Mouse (Mus musculus) liver, embryonic 13.5 days (tissue): Measurements from ENCODE around the gene Pappa. TPM values are rescaled to one million over a fixed set of nuclear protein-coding genes. Genes with fewer than 3 reads are reported as not detected.

Source experiments
- ATAC-seq: fragments of 200-750 bp; cut with Nextera tagmentation; 2 replicates; pipeline ENCODE4 v1.8.0; 2017; ENCODE audit warnings: low read depth, mild to moderate bottlenecking, moderate number of reproducible peaks, moderate library complexity
- DNase-seq: peaks from one replicate; pipeline ENCODE4 v3.0.0; 2022
- H3K27ac ChIP-seq: fragments of 300-500 bp; sonication (generic); 2 replicates; pipeline ENCODE4 v1.5.1; 2015; ENCODE audit warnings: moderate library complexity, mild to moderate bottlenecking, inconsistent platforms
- H3K27me3 ChIP-seq: fragments of 300-500 bp; sonication (generic); 2 replicates; pipeline ENCODE4 v1.6.1; 2015; ENCODE audit warnings: mild to moderate bottlenecking, inconsistent platforms
- H3K36me3 ChIP-seq: fragments of 300-500 bp; sonication (generic); 2 replicates; pipeline ENCODE4 v1.6.1; 2015; ENCODE audit warnings: mild to moderate bottlenecking, inconsistent platforms
- H3K4me1 ChIP-seq: fragments of 300-500 bp; sonication (generic); replicated peaks from 2 replicates; pipeline ENCODE4 v1.6.1; 2015; ENCODE audit warnings: inconsistent platforms
- H3K4me2 ChIP-seq: fragments of 300-500 bp; sonication (generic); 2 replicates; pipeline ENCODE4 v1.6.1; 2015; ENCODE audit warnings: inconsistent platforms, mild to moderate bottlenecking, moderate library complexity
- H3K4me3 ChIP-seq: fragments of 300-500 bp; sonication (generic); replicated peaks from 2 replicates; pipeline ENCODE4 v1.5.1; 2015; ENCODE audit warnings: mild to moderate bottlenecking, inconsistent platforms
- H3K9ac ChIP-seq: fragments of 300-500 bp; sonication (generic); 2 replicates; pipeline ENCODE4 v1.6.1; 2015; ENCODE audit warnings: mild to moderate bottlenecking, inconsistent platforms
- H3K9me3 ChIP-seq: fragments of 300-500 bp; sonication (generic); replicated peaks from 2 replicates; pipeline ENCODE4 v1.6.1; 2016; ENCODE audit warnings: inconsistent platforms
- WGBS: fragments of 180-500 bp; shearing (Covaris S2); methylation state at CpG from one replicate; pipeline ENCODE4 v1.1.7; 2015; ENCODE audit not compliant: insufficient replicate concordance; 5-methylcytosine and 5-hydroxymethylcytosine counted together
- polyA plus RNA-seq: library from polyadenylated mRNA; unstranded; fragments of >200 nt; fragmentation: Nextera tagmentation; extraction: Ambion mirVana; gene quantifications from 2 replicates; pipeline ENCODE4 v1.2.1, GENCODE M21; 2015

Pappa gene
- polyA plus RNA-seq, 1 experiment from 2014 or later = 0.03 TPM

DNA sequence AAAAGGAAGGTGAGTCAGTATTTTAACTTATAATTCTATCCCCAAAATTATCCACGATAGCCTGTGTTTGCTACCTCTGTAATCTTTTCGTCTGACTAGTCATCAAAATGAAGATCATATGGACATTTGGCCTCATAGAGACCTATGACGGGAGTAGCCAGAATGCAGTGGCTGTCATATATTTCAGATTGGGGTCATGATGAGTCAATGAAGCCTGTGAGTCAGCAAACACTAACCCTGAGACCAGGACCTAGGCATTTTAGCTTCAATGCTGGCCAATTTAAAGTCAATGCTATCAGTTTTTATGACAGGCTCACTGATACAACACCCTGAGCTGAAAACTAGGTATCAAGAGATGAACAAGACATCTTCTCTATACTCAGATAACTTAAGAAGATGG lies 50.5 kb downstream of the Pappa start:
- Histone ChIP-seq H3K4me2 (no peak overlapping the region), H3K36me3 (no peaks in the 10 kb centered on the region), H3K4me1 (no peaks in the 10 kb centered on the region), H3K9me3 (no peaks in the 10 kb centered on the region), H3K4me3 (no peak overlapping the region), H3K27ac (no peak overlapping the region), H3K9ac (no peak overlapping the region), H3K27me3 (no peaks in the 10 kb centered on the region)
- 54% methylated on average over 3 of the region's 3 CpGs for WGBS
- DNase-seq (no peak), ATAC-seq (no peak)

GRCm38 (mm10) chr4:65178146-65178545 lies 54.2 kb downstream of the Pappa start:
- whole genome bisulfite sequencing = 23% methylated on average over 1 of the region's 1 CpGs
- H3K9me3 ChIP-seq = no peaks in the 10 kb centered on the region
- ATAC-seq (no peak), DNase-seq (no peak)
- H3K9ac ChIP-seq = no peak overlapping the region
- no peak overlapping the region for H3K4me2 ChIP-seq
- H3K4me3 ChIP-seq = no peak overlapping the region
- no peaks in the 10 kb centered on the region for H3K4me1 ChIP-seq
- H3K27me3 ChIP-seq = no peaks in the 10 kb centered on the region
- H3K36me3 ChIP-seq = no peaks in the 10 kb centered on the region
- no peak overlapping the region for H3K27ac ChIP-seq

DNA sequence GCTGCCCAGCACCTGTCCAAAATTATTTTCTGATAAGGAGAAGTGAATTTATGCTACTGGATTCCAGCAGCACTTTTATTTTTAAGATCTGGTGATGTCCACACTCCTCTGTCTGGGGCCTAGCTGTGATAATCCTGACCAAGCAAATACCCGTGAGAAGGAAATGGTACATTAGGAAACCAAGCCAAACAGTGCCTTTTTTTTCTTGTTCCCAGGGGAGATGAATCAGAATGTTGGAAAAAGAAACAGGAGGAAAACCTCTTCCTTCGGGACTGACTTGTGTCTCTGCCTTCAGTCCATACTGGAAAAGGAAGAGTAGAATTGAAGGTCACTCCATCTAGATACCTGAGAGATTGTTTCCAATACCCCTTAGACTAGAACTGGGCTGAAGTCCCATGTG lies 63.3 kb downstream of the Pappa start:
- 47% methylated on average over 2 of the region's 2 CpGs for WGBS
- no peaks in the 10 kb centered on the region for H3K27me3 ChIP-seq

DNA sequence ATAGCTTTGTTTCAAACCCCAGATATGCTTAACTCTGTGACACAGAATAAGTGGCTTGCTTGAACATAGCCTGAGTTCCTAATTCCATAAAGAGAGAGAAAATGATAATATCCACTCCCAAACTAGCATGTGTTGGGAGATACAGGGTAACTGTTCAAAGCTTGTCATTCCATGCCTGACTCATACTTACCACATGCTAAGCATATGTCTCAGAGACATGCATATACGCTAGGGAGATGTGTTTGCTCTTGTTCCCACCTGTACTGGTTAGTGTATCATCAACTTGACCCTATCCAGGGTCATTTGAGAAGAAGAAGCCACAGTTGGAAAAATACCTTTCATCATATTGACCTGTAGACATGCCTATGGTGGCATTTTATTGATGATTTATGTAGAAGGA lies 63.7 kb downstream of the Pappa start:
- DNase-seq (no peak), ATAC-seq (no peak)
- no peaks in the 10 kb centered on the region for H3K27me3 ChIP-seq
- no peaks in the 10 kb centered on the region for H3K4me1 ChIP-seq
- H3K36me3 ChIP-seq = no peaks in the 10 kb centered on the region
- no peak overlapping the region for H3K4me2 ChIP-seq
- no peak overlapping the region for H3K27ac ChIP-seq
- no peak overlapping the region for H3K4me3 ChIP-seq
- no peaks in the 10 kb centered on the region for H3K9me3 ChIP-seq
- WGBS = 53% methylated on average over 1 of the region's 1 CpGs
- no peak overlapping the region for H3K9ac ChIP-seq

More for the DNA sequence above, 63.3 kb downstream of the Pappa start:
- H3K36me3 ChIP-seq = no peaks in the 10 kb centered on the region
- ATAC-seq (no peak), DNase-seq (no peak)
- H3K4me2 ChIP-seq = no peak overlapping the region
- no peaks in the 10 kb centered on the region for H3K4me1 ChIP-seq
- H3K9ac ChIP-seq = no peak overlapping the region
- no peak overlapping the region for H3K27ac ChIP-seq
- no peaks in the 10 kb centered on the region for H3K9me3 ChIP-seq
- no peak overlapping the region for H3K4me3 ChIP-seq

GRCm38 (mm10) chr4:65188921-65189485 lies 65.0 kb downstream of the Pappa start:
- Histone ChIP-seq H3K9ac (no peak overlapping the region), H3K4me2 (no peak overlapping the region), H3K27ac (no peak overlapping the region), H3K36me3 (no peaks in the 10 kb centered on the region), H3K27me3 (no peaks in the 10 kb centered on the region), H3K4me1 (no peaks in the 10 kb centered on the region), H3K9me3 (no peaks in the 10 kb centered on the region), H3K4me3 (no peak overlapping the region)
- ATAC-seq (no peak), DNase-seq (no peak)
- WGBS = 59% methylated on average over 6 of the region's 6 CpGs

GRCm38 (mm10) chr4:65192810-65193209 lies 68.8 kb downstream of the Pappa start:
- no peak overlapping the region for H3K4me3 ChIP-seq
- H3K4me1 ChIP-seq = no peaks in the 10 kb centered on the region
- no peak overlapping the region for H3K27ac ChIP-seq
- DNase-seq = no peak
- 60% methylated on average over 3 of the region's 3 CpGs for WGBS
- H3K9me3 ChIP-seq = no peaks in the 10 kb centered on the region
- no peak overlapping the region for H3K9ac ChIP-seq
- H3K36me3 ChIP-seq = no peaks in the 10 kb centered on the region
- no peak for ATAC-seq
- H3K4me2 ChIP-seq = no peak overlapping the region
- no peaks in the 10 kb centered on the region for H3K27me3 ChIP-seq

DNA sequence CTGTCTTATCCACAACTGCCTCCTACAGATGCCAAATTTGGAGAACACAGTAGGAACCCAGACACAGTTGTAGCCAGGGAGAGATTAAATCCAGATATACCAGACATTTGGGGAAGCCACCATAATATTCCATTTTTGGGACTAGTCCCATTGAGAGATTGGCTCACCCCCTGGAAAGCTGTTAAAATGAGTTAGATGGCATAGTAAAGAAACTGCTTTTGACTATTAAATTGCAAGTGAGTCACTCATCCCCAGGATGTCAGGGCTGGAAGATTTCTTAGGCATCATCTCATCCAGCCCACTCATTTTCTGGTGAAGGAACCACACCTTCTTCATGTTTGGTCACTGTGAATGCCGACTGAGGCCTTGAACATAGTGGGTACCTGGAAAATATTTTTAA lies 72.0 kb downstream of the Pappa start:
- Histone ChIP-seq H3K27me3 (no peaks in the 10 kb centered on the region), H3K4me1 (no peaks in the 10 kb centered on the region), H3K9ac (no peak overlapping the region), H3K4me2 (no peak overlapping the region), H3K27ac (no peak overlapping the region), H3K36me3 (no peaks in the 10 kb centered on the region), H3K4me3 (no peak overlapping the region), H3K9me3 (no peaks in the 10 kb centered on the region)
- ATAC-seq (no peak), DNase-seq (no peak)
- 51% methylated on average over 1 of the region's 1 CpGs for WGBS

DNA sequence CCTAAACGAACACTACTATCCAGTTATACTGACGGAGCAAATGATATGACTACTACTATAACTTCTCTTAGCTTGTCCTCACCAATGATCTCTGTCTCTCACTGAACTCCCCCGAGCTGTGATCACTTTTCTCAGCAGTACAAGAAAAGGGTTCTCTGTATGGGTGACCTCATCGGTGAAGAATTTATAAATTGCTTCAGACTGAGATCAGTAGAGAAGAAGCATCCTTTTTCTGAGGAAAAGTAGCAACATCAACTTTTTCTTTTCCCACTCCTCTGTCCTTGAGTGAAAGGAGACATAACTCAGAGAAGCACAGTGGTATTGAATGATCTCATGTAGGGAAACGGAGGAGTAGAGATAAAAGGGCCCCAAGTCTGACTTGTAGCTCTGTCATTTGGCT lies 79.7 kb downstream of the Pappa start:
- Histone ChIP-seq H3K4me2 (no peak overlapping the region), H3K9ac (no peak overlapping the region), H3K4me1 (no peaks in the 10 kb centered on the region), H3K9me3 (no peaks in the 10 kb centered on the region), H3K27me3 (no peaks in the 10 kb centered on the region), H3K36me3 (no peaks in the 10 kb centered on the region), H3K4me3 (no peak overlapping the region), H3K27ac (no peak overlapping the region)
- no peak for ATAC-seq
- 55% methylated on average over 5 of the region's 5 CpGs for WGBS
- DNase-seq = no peak

GRCm38 (mm10) chr4:65205446-65205845 lies 81.5 kb downstream of the Pappa start:
- ATAC-seq (no peak), DNase-seq (no peak)
- H3K27me3 ChIP-seq = no peaks in the 10 kb centered on the region
- H3K4me1 ChIP-seq = no peaks in the 10 kb centered on the region
- H3K9ac ChIP-seq = no peak overlapping the region
- 44% methylated on average over 2 of the region's 2 CpGs for WGBS
- H3K36me3 ChIP-seq = no peaks in the 10 kb centered on the region
- H3K4me3 ChIP-seq = no peak overlapping the region
- no peaks in the 10 kb centered on the region for H3K9me3 ChIP-seq
- no peak overlapping the region for H3K4me2 ChIP-seq
- H3K27ac ChIP-seq = no peak overlapping the region

- 52% methylated on average over 3 of the region's 3 CpGs for WGBS
- ATAC-seq (no peak), DNase-seq (no peak)
Measured at GRCm38 (mm10) chr4:65209369-65210015, 85.5 kb downstream of the Pappa start.

GRCm38 (mm10) chr4:65216682-65217081 lies 92.7 kb downstream of the Pappa start:
- 50% methylated on average over 3 of the region's 3 CpGs for WGBS
- H3K4me3 ChIP-seq = no peak overlapping the region
- H3K36me3 ChIP-seq = no peaks in the 10 kb centered on the region
- no peaks in the 10 kb centered on the region for H3K9me3 ChIP-seq
- DNase-seq (no peak), ATAC-seq (0 out of 2 replicates have a peak, but pooled peaks have one; percentile 41)
- H3K4me2 ChIP-seq = no peak overlapping the region
- H3K27ac ChIP-seq = no peak overlapping the region
- no peak overlapping the region for H3K9ac ChIP-seq
- H3K4me1 ChIP-seq = no peaks in the 10 kb centered on the region
- H3K27me3 ChIP-seq = no peaks in the 10 kb centered on the region

More at GRCm38 (mm10) chr4:65209369-65210015, 85.5 kb downstream of the Pappa start:
- Histone ChIP-seq H3K4me2 (no peak overlapping the region), H3K27me3 (no peaks in the 10 kb centered on the region), H3K27ac (no peak overlapping the region), H3K4me3 (no peak overlapping the region), H3K9ac (no peak overlapping the region), H3K36me3 (no peaks in the 10 kb centered on the region), H3K4me1 (no peaks in the 10 kb centered on the region), H3K9me3 (no peaks in the 10 kb centered on the region)
